Mouse (Mus musculus): ENCODE data around the gene Ogn. TPM values are rescaled to one million over a fixed set of nuclear protein-coding genes. Genes with fewer than 3 reads are reported as not detected.

Ogn gene
- total and polyA plus RNA-seq, 3 experiments: 0.04 to 0.06 TPM; not detected in 1

GRCm38 (mm10) chr13:49571418-49571817 is 36.4 kb upstream of the Ogn start (continued):
- TF ChIP-seq MAX (IDR thresholded peaks at IDR 0.05; ENCODE audit: low read length) (no peak), ZKSCAN1 (IDR thresholded peaks at IDR 0.05; ENCODE audit: low read depth, low read length) (no peak)

GRCm38 (mm10) chr13:49581541-49582530 is 26.0 kb upstream of the Ogn start, which contains the start of gene Omd:
Gene Omd, plus strand, starts transcription at chr13:49582462.
- Histone ChIP-seq H3K4me1 (ENCODE audit: control insufficient read depth in 1 of 2, insufficient read depth in 2 of 2, low read length in 2 of 2) (peaks cover 2 to 8% of the 10 kb centered on the region in 2 experiments; a peak in 2 of 4 replicates), H3K27ac (ENCODE audit: control insufficient read depth, low read depth, low read length) (no peak within 1 kb of the TSS), H3K9me3 (replicated peaks; ENCODE audit: insufficient read depth, low read length) (no peaks in the 10 kb centered on the region), H3K4me3 (ENCODE audit: control insufficient read depth in 1 of 2, insufficient read depth in 1 of 2, low read depth in 2 of 2, low read length in 2 of 2) (no peak within 1 kb of the TSS), H3K36me3 (ENCODE audit: control insufficient read depth in 1 of 2, insufficient read depth in 2 of 2, low read length in 2 of 2) (peaks cover 0 to 7% of the 10 kb centered on the region in 2 experiments; a peak in 2 of 4 replicates), H3K79me2 (ENCODE audit: control insufficient read depth, insufficient read depth, low read length, poor library complexity) (no peaks in the 10 kb centered on the region), H3K27me3 (ENCODE audit: control insufficient read depth in 1 of 2, insufficient read depth in 2 of 2, low read length in 2 of 2) (no peaks in the 10 kb centered on the region), H3K9ac (ENCODE audit: control insufficient read depth, low read depth, low read length, poor library complexity, severe bottlenecking) (no peak within 1 kb of the TSS)
- TF ChIP-seq ZKSCAN1 (IDR thresholded peaks at IDR 0.05; ENCODE audit: low read depth, low read length): no peak
- no peak for TF ChIP-seq USF1 (IDR thresholded peaks at IDR 0.05; ENCODE audit: low read depth, low read length)
- TF ChIP-seq MXI1 (IDR thresholded peaks at IDR 0.05; ENCODE audit: low read depth, low read length): no peak
- no peak for DNase-seq (ENCODE audit: low read depth, low spot score)

DNA sequence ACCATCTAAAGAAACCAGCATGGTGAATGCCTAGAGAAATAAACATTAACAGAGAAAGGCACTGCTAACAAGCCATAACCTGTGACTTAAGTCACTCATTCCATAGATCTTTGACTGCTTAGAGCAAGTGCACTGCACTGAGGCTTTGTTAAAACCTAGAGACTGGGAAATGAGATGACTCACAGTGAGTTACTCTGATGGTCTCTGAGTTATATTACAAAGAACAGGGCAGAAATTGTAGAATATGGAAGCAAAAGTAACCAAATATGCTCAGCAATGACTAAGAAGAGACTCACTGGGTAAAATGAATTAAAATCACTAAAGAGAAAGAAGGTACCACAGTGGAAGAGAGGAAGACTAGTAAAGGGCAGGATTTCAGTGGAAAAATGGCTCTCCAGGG is 24.0 kb upstream of the Ogn start:
- Histone ChIP-seq H3K27me3 (ENCODE audit: control insufficient read depth in 1 of 2, insufficient read depth in 2 of 2, low read length in 2 of 2) (no peaks in the 10 kb centered on the region), H3K27ac (ENCODE audit: control insufficient read depth, low read depth, low read length) (no peak overlapping the region), H3K9me3 (replicated peaks; ENCODE audit: insufficient read depth, low read length) (no peaks in the 10 kb centered on the region), H3K9ac (ENCODE audit: control insufficient read depth, low read depth, low read length, poor library complexity, severe bottlenecking) (no peak overlapping the region), H3K79me2 (ENCODE audit: control insufficient read depth, insufficient read depth, low read length, poor library complexity) (no peaks in the 10 kb centered on the region), H3K4me3 (ENCODE audit: control insufficient read depth in 1 of 2, insufficient read depth in 1 of 2, low read depth in 2 of 2, low read length in 2 of 2) (no peak overlapping the region), H3K36me3 (ENCODE audit: control insufficient read depth in 1 of 2, insufficient read depth in 2 of 2, low read length in 2 of 2) (peaks cover 0 to 7% of the 10 kb centered on the region in 2 experiments; a peak in 2 of 4 replicates), H3K4me1 (ENCODE audit: control insufficient read depth in 1 of 2, insufficient read depth in 2 of 2, low read length in 2 of 2) (peaks cover 2 to 8% of the 10 kb centered on the region in 2 experiments; a peak in 2 of 4 replicates)
- DNase-seq (ENCODE audit: low read depth, low spot score): no peak
- TF ChIP-seq TCF12 (IDR thresholded peaks at IDR 0.05; ENCODE audit: low read depth, low read length) (no peak), MAX (IDR thresholded peaks at IDR 0.05; ENCODE audit: low read length) (no peak), E2F4 (IDR thresholded peaks at IDR 0.05; ENCODE audit: borderline replicate concordance, low read depth, low read length) (no peak), RCOR1 (IDR thresholded peaks at IDR 0.05; ENCODE audit: low read depth, low read length) (no peak), MXI1 (IDR thresholded peaks at IDR 0.05; ENCODE audit: low read depth, low read length) (no peak), ZKSCAN1 (IDR thresholded peaks at IDR 0.05; ENCODE audit: low read depth, low read length) (no peak), ZMIZ1 (IDR thresholded peaks at IDR 0.05; ENCODE audit: low read depth, low read length) (no peak), MAFK (IDR thresholded peaks at IDR 0.05; ENCODE audit: borderline replicate concordance, low read depth, low read length) (no peak), GABPA (IDR thresholded peaks at IDR 0.05; ENCODE audit: low read depth, low read length) (no peak), POLR2AphosphoS2 (IDR thresholded peaks at IDR 0.05; ENCODE audit: low read length) (no peak), MEF2A (IDR thresholded peaks at IDR 0.05; ENCODE audit: extremely low read depth, insufficient replicate concordance, low read depth, low read length, poor library complexity, severe bottlenecking) (no peak), UBTF (IDR thresholded peaks at IDR 0.05; ENCODE audit: borderline replicate concordance, insufficient read depth, low read depth, low read length) (no peak), CTCF (IDR thresholded peaks at IDR 0.05 in 2 of 3, conservative IDR thresholded peaks at IDR 0.05 in 1 of 3; ENCODE audit: control insufficient read depth in 1 of 3, insufficient read depth in 1 of 3, low read depth in 2 of 3, low read length in 3 of 3, poor library complexity in 1 of 3, severe bottlenecking in 1 of 3) (no peak), ZNF384 (IDR thresholded peaks at IDR 0.05; ENCODE audit: low read depth, low read length) (no peak), ZC3H11A (IDR thresholded peaks at IDR 0.05; ENCODE audit: low read depth, low read length) (no peak), HCFC1 (IDR thresholded peaks at IDR 0.05; ENCODE audit: low read depth, low read length) (no peak)

Data from MEL (cell line).